Mouse (Mus musculus) lung, embryonic 14.5 days (tissue): ENCODE data around the gene Anks1b. TPM values are rescaled to one million over a fixed set of nuclear protein-coding genes. Genes with fewer than 3 reads are reported as not detected.

Source experiments
- ATAC-seq: fragments of 200-750 bp; cut with Nextera tagmentation; 2 replicates; pipeline ENCODE4 v1.8.0; 2017; ENCODE audit warnings: mild to moderate bottlenecking, moderate TSS enrichment, moderate library complexity; ENCODE audit not compliant: insufficient read depth
- DNase-seq: peaks from one replicate; pipeline ENCODE4 v3.0.0-alpha.2; 2015
- H3K27ac ChIP-seq: fragments of 300-500 bp; sonication (generic); 2 replicates; pipeline ENCODE4 v1.5.1; 2014; ENCODE audit warnings: low read depth, mild to moderate bottlenecking, moderate library complexity
- H3K27me3 ChIP-seq: fragments of 300-500 bp; sonication (generic); 2 replicates; pipeline ENCODE4 v1.6.1; 2014; ENCODE audit warnings: low read length, control low read depth; ENCODE audit not compliant: insufficient read depth
- H3K36me3 ChIP-seq: fragments of 300-500 bp; sonication (generic); 2 replicates; pipeline ENCODE4 v1.6.1; 2014; ENCODE audit warnings: control low read depth; ENCODE audit not compliant: insufficient read depth
- H3K4me1 ChIP-seq: fragments of 300-500 bp; sonication (generic); 2 replicates; pipeline ENCODE4 v1.6.1; 2014; ENCODE audit warnings: antibody characterized with exemption, control low read depth; ENCODE audit not compliant: insufficient read depth
- H3K4me2 ChIP-seq: fragments of 300-500 bp; sonication (generic); 2 replicates; pipeline ENCODE4 v1.6.1; 2014; ENCODE audit warnings: mild to moderate bottlenecking
- H3K4me3 ChIP-seq: fragments of 300-500 bp; sonication (generic); 2 replicates; pipeline ENCODE4 v1.5.1; 2014; ENCODE audit warnings: low read depth, low read length
- H3K9ac ChIP-seq: fragments of 300-500 bp; sonication (generic); 2 replicates; pipeline ENCODE4 v1.6.1; 2014
- H3K9me3 ChIP-seq: fragments of 300-500 bp; sonication (generic); 2 replicates; pipeline ENCODE4 v1.6.1; 2016; ENCODE audit warnings: low read depth, low read length, control low read depth
- CTCF ChIP-seq: IDR thresholded peaks from 2 replicates; pipeline ENCODE4 v1.5.1; 2016; ENCODE audit warnings: antibody characterized with exemption, low read depth
- WGBS: fragments of 180-500 bp; shearing (Covaris S2); extraction: QIAGEN DNeasy Blood & Tissue Kit; methylation state at CpG from one replicate; pipeline ENCODE4 v1.1.7; 2014; 5-methylcytosine and 5-hydroxymethylcytosine counted together
- polyA plus RNA-seq: library from polyadenylated mRNA; unstranded; fragments of >200 nt; fragmentation: Nextera tagmentation; extraction: Ambion mirVana; gene quantifications from 2 replicates; pipeline ENCODE4 v1.2.1, GENCODE M21; 2014

Anks1b gene
- polyA plus RNA-seq, 1 experiment from 2014 or later = 1.2 TPM

DNA sequence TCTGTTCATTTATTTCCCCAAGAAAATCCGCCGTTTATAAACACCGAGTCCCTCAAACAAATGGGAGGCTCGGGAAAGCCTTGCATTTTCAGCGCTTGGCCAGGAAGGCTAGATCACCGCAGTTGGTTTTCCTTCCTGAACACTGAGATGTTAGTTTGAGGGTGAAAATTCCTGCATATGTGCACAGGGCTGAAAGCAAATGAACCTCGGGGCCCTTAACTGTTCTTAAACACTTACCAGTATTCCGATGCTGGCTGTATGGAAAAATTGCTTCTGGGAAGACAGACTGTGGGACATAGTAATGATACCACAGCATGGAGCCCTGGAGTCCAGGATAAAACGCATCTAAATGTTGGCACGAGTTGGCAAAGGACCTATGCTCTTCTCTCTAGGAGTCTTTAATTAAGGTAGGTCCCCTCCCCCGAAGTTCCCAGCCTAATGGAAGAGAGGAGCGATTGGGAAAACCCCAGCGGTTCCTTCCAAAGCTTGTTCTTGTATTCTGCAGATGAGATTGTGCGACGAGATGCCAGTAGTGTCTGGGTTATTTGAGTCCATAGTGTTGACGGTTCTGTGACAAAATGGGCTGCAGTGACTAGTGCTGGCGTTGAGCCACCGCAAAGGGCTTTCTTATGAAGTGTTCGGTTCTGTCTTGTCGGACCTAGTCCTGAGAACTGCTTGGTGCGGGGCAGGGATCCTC lies 957.4 kb downstream of the Anks1b start:
- TF ChIP-seq CTCF = no peak
- Histone ChIP-seq H3K9me3 (no peaks in the 10 kb centered on the region), H3K36me3 (no peaks in the 10 kb centered on the region), H3K4me2 (no peak overlapping the region), H3K9ac (no peak overlapping the region), H3K27me3 (peaks cover 59% of the 10 kb centered on the region), H3K27ac (no peak overlapping the region), H3K4me3 (no peak overlapping the region), H3K4me1 (no peaks in the 10 kb centered on the region)
- ATAC-seq (no peak), DNase-seq (no peak)
- WGBS = 5% methylated on average over 21 of the region's 21 CpGs

- Histone ChIP-seq H3K4me3 (no peak overlapping the region), H3K9ac (no peak overlapping the region), H3K36me3 (no peaks in the 10 kb centered on the region), H3K27me3 (peaks cover 59% of the 10 kb centered on the region), H3K9me3 (no peaks in the 10 kb centered on the region), H3K4me2 (no peak overlapping the region), H3K27ac (no peak overlapping the region), H3K4me1 (no peaks in the 10 kb centered on the region)
- DNase-seq (no peak), ATAC-seq (no peak)
- no peak for TF ChIP-seq CTCF
- WGBS = 15% methylated on average over 2 of the region's 2 CpGs
These were observed 957.9 kb downstream of the Anks1b start for GRCm38 (mm10) chr10:90831288-90831626.

DNA sequence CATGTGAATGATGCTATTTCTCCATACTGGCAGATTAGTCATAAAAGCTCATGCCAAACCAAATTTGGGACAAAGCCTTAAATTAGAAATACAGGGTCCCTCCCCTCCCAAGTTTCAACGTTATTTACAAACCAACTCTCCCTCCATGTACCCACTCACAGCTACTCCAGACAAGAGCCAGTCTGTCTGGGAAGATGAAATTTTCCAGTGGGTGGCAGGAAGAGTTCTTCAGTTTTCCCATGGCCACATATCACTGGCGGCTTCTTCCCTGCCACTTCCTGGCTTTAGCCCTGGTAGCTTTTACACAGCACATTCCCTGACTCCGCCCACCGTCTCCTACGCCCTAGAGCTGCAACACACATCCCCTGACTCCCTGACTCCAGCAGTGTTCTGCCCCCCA lies 961.0 kb downstream of the Anks1b start:
- Histone ChIP-seq H3K27me3 (peaks cover 31% of the 10 kb centered on the region), H3K9me3 (no peaks in the 10 kb centered on the region), H3K27ac (no peak overlapping the region), H3K9ac (no peak overlapping the region), H3K36me3 (no peaks in the 10 kb centered on the region), H3K4me3 (no peak overlapping the region), H3K4me1 (no peaks in the 10 kb centered on the region), H3K4me2 (no peak overlapping the region)
- TF ChIP-seq CTCF = no peak
- DNase-seq = no peak
- ATAC-seq = no peak
- 29% methylated on average over 5 of the region's 5 CpGs for WGBS

DNA sequence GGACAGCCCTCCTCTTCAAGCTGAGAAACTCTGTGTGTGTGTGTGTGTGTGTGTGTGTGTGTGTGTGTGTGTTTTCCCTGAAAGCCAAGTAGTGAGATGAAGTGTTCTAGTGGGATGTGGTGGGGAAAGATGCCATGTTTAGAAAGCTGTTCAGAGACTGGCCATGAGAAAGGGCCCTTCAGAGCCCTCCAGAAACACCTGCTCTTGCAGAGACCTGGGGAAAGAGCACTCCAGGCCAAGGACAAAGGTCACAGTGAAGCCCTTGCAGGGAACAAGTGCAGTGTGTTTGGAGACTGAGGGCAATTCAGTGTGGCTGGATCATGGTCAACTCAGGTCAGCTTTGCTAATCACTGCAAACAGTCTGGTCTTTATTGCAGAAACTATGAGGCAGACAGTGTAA lies 961.9 kb downstream of the Anks1b start:
- no peak for TF ChIP-seq CTCF
- no peak overlapping the region for H3K9ac ChIP-seq
- H3K4me1 ChIP-seq = no peaks in the 10 kb centered on the region
- no peak overlapping the region for H3K4me3 ChIP-seq
- DNase-seq = no peak
- no peaks in the 10 kb centered on the region for H3K9me3 ChIP-seq
- H3K36me3 ChIP-seq = no peaks in the 10 kb centered on the region
- no peak overlapping the region for H3K27ac ChIP-seq
- no peak for ATAC-seq
- H3K27me3 ChIP-seq = peaks cover 22% of the 10 kb centered on the region
- H3K4me2 ChIP-seq = no peak overlapping the region

GRCm38 (mm10) chr10:90839611-90840335 lies 966.5 kb downstream of the Anks1b start:
- Histone ChIP-seq H3K27ac (no peak overlapping the region), H3K9ac (no peak overlapping the region), H3K9me3 (no peaks in the 10 kb centered on the region; the same call in 1 of the 2 replicates), H3K4me2 (no peak overlapping the region), H3K36me3 (no peaks in the 10 kb centered on the region), H3K27me3 (no peaks in the 10 kb centered on the region), H3K4me3 (no peak overlapping the region), H3K4me1 (no peaks in the 10 kb centered on the region)
- WGBS = 80% methylated on average over 9 of the region's 9 CpGs
- DNase-seq (no peak), ATAC-seq (no peak)
- no peak for TF ChIP-seq CTCF

DNA sequence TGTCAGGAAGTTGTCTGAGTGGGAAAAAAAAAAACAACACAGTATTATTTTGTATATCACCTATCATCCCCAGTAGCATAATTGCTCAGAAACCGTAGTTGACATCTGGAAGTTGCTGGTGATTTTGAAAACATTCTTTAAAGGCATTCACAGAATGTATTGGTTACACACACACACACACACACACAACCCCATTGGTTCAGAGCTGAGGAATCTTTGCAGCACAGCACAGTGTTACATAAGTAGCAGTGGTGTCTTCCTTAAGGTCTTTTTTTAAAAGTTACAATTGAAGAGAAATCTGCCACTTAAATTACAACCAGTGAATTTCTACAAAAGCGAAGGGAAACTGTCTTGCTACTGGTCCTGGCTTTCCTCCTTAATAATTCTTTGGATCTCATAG lies 969.1 kb downstream of the Anks1b start:
- Histone ChIP-seq H3K36me3 (no peaks in the 10 kb centered on the region), H3K27ac (no peak overlapping the region), H3K4me2 (no peak overlapping the region), H3K4me1 (no peaks in the 10 kb centered on the region), H3K4me3 (no peak overlapping the region), H3K27me3 (no peaks in the 10 kb centered on the region), H3K9ac (no peak overlapping the region), H3K9me3 (no peaks in the 10 kb centered on the region; the same call in 1 of the 2 replicates)
- 68% methylated on average over 2 of the region's 2 CpGs for WGBS
- ATAC-seq (no peak), DNase-seq (no peak)
- TF ChIP-seq CTCF = no peak

GRCm38 (mm10) chr10:90851077-90851476 lies 977.8 kb downstream of the Anks1b start:
- H3K4me3 ChIP-seq = no peak overlapping the region
- no peak for TF ChIP-seq CTCF
- 85% methylated on average over 6 of the region's 6 CpGs for WGBS
- H3K27me3 ChIP-seq = no peaks in the 10 kb centered on the region
- no peak overlapping the region for H3K9ac ChIP-seq
- H3K27ac ChIP-seq = no peak overlapping the region
- DNase-seq (no peak), ATAC-seq (no peak)
- no peaks in the 10 kb centered on the region for H3K4me1 ChIP-seq
- no peaks in the 10 kb centered on the region for H3K9me3 ChIP-seq
- H3K36me3 ChIP-seq = no peaks in the 10 kb centered on the region
- no peak overlapping the region for H3K4me2 ChIP-seq
